Mouse (Mus musculus) liver, embryonic 12.5 days (tissue): ENCODE results near the gene Myd88. TPM values are rescaled to one million over a fixed set of nuclear protein-coding genes. Genes with fewer than 3 reads are reported as not detected.

Source experiments
- ATAC-seq: fragments of 200-750 bp; cut with Nextera tagmentation; 2 replicates; pipeline ENCODE4 v1.8.0; 2017; ENCODE audit warnings: moderate number of reproducible peaks, mild to moderate bottlenecking, moderate library complexity
- H3K27ac ChIP-seq: fragments of 300-500 bp; sonication (generic); 2 replicates; pipeline ENCODE4 v1.5.1; 2016; ENCODE audit warnings: mild to moderate bottlenecking
- H3K27me3 ChIP-seq: fragments of 300-500 bp; sonication (generic); replicated peaks from 2 replicates; pipeline ENCODE4 v1.6.1; 2016; ENCODE audit warnings: mild to moderate bottlenecking, moderate library complexity
- H3K36me3 ChIP-seq: fragments of 300-500 bp; sonication (generic); 2 replicates; pipeline ENCODE4 v1.6.1; 2016; ENCODE audit warnings: mild to moderate bottlenecking, moderate library complexity
- H3K4me1 ChIP-seq: fragments of 300-500 bp; sonication (generic); 2 replicates; pipeline ENCODE4 v1.6.1; 2016
- H3K4me2 ChIP-seq: fragments of 300-500 bp; sonication (generic); 2 replicates; pipeline ENCODE4 v1.6.1; 2016; ENCODE audit warnings: mild to moderate bottlenecking, moderate library complexity
- H3K4me3 ChIP-seq: fragments of 300-500 bp; sonication (generic); 2 replicates; pipeline ENCODE4 v1.5.1; 2016; ENCODE audit warnings: mild to moderate bottlenecking, moderate library complexity
- H3K9ac ChIP-seq: fragments of 300-500 bp; sonication (generic); 2 replicates; pipeline ENCODE4 v1.6.1; 2016; ENCODE audit warnings: mild to moderate bottlenecking, moderate library complexity
- H3K9me3 ChIP-seq: fragments of 300-500 bp; sonication (generic); replicated peaks from 2 replicates; pipeline ENCODE4 v1.6.1; 2016; ENCODE audit warnings: mild to moderate bottlenecking, moderate library complexity
- WGBS: fragments of 180-500 bp; shearing (Covaris S2); methylation state at CpG from one replicate; pipeline ENCODE4 v1.1.7; 2016; ENCODE audit not compliant: insufficient replicate concordance; 5-methylcytosine and 5-hydroxymethylcytosine counted together
- polyA plus RNA-seq: library from polyadenylated mRNA; unstranded; fragments of >200 nt; fragmentation: Nextera tagmentation; extraction: Ambion mirVana; gene quantifications from 2 replicates; pipeline ENCODE4 v1.2.1, GENCODE M21; 2016

Myd88 gene
- polyA plus RNA-seq, 1 experiment from 2014 or later, result 22.2 TPM

- Histone ChIP-seq H3K9ac (no peak overlapping the region), H3K9me3 (no peaks in the 10 kb centered on the region), H3K27ac (no peak overlapping the region), H3K36me3 (no peaks in the 10 kb centered on the region), H3K4me3 (no peak overlapping the region), H3K27me3 (no peaks in the 10 kb centered on the region), H3K4me2 (no peak overlapping the region), H3K4me1 (peaks cover 14% of the 10 kb centered on the region)
- no peak for ATAC-seq
- 78% methylated on average over 5 of the region's 5 CpGs for WGBS
Measured at GRCm38 (mm10) chr9:119361416-119361815, 20.2 kb upstream of the Myd88 start.

GRCm38 (mm10) chr9:119358058-119358429, 16.8 kb upstream of the Myd88 start:
- peak overlapping the region; percentile 80 for H3K9ac ChIP-seq
- peaks cover 14% of the 10 kb centered on the region for H3K4me1 ChIP-seq
- no peaks in the 10 kb centered on the region for H3K9me3 ChIP-seq
- H3K27me3 ChIP-seq, result no peaks in the 10 kb centered on the region
- H3K4me2 ChIP-seq, result peak overlapping the region; percentile 93
- H3K4me3 ChIP-seq, result peak overlapping the region; percentile 70
- ATAC-seq, result no peak
- H3K27ac ChIP-seq, result no peak overlapping the region
- H3K36me3 ChIP-seq, result no peaks in the 10 kb centered on the region
- WGBS, result 44% methylated on average over 9 of the region's 9 CpGs

GRCm38 (mm10) chr9:119357331-119358057, 16.3 kb upstream of the Myd88 start, which contains the start of gene Xylb:
Xylb (plus strand) TSS chr9:119357381.
- H3K36me3 ChIP-seq, result no peaks in the 10 kb centered on the region
- peak within 1 kb of the TSS; percentile 70 for H3K4me3 ChIP-seq
- H3K4me2 ChIP-seq, result peak within 1 kb of the TSS; percentile 93
- WGBS, result 3% methylated on average over 65 of the region's 65 CpGs
- no peaks in the 10 kb centered on the region for H3K27me3 ChIP-seq
- H3K4me1 ChIP-seq, result peaks cover 14% of the 10 kb centered on the region
- H3K9me3 ChIP-seq, result no peaks in the 10 kb centered on the region
- peak; percentile 87 for ATAC-seq
- H3K9ac ChIP-seq, result peak within 1 kb of the TSS; percentile 80
- peak within 1 kb of the TSS; percentile 43; the same call in 1 of the 2 replicates for H3K27ac ChIP-seq

- H3K4me2 ChIP-seq, result no peak overlapping the region
- H3K4me3 ChIP-seq, result no peak overlapping the region
- no peaks in the 10 kb centered on the region for H3K27me3 ChIP-seq
- no peak overlapping the region for H3K9ac ChIP-seq
- no peak for ATAC-seq
- peaks cover 14% of the 10 kb centered on the region for H3K4me1 ChIP-seq
- no peak overlapping the region for H3K27ac ChIP-seq
- WGBS, result 79% methylated on average over 6 of the region's 6 CpGs
- peaks cover 6% of the 10 kb centered on the region for H3K36me3 ChIP-seq
- no peaks in the 10 kb centered on the region for H3K9me3 ChIP-seq
Measured at GRCm38 (mm10) chr9:119355943-119356342, 14.7 kb upstream of the Myd88 start.

GRCm38 (mm10) chr9:119353926-119354325, 12.7 kb upstream of the Myd88 start:
- no peak overlapping the region for H3K27ac ChIP-seq
- H3K4me2 ChIP-seq, result no peak overlapping the region
- H3K9me3 ChIP-seq, result no peaks in the 10 kb centered on the region
- no peak for ATAC-seq
- peaks cover 22% of the 10 kb centered on the region for H3K36me3 ChIP-seq
- no peak overlapping the region for H3K9ac ChIP-seq
- H3K27me3 ChIP-seq, result no peaks in the 10 kb centered on the region
- whole genome bisulfite sequencing, result 66% methylated on average over 6 of the region's 6 CpGs
- no peak overlapping the region for H3K4me3 ChIP-seq
- peaks cover 14% of the 10 kb centered on the region for H3K4me1 ChIP-seq

GRCm38 (mm10) chr9:119352060-119352459, 10.8 kb upstream of the Myd88 start:
- Histone ChIP-seq H3K4me3 (no peak overlapping the region), H3K9me3 (no peaks in the 10 kb centered on the region), H3K4me2 (no peak overlapping the region), H3K4me1 (no peaks in the 10 kb centered on the region; the same call in 1 of the 2 replicates), H3K36me3 (peaks cover 38% of the 10 kb centered on the region), H3K27me3 (no peaks in the 10 kb centered on the region), H3K27ac (no peak overlapping the region), H3K9ac (no peak overlapping the region)
- 21% methylated on average over 4 of the region's 4 CpGs for WGBS
- peak; percentile 79 for ATAC-seq

GRCm38 (mm10) chr9:119350947-119351705, 9.9 kb upstream of the Myd88 start:
- Histone ChIP-seq H3K4me3 (no peak overlapping the region), H3K4me2 (no peak overlapping the region), H3K4me1 (no peaks in the 10 kb centered on the region), H3K9me3 (no peaks in the 10 kb centered on the region), H3K9ac (no peak overlapping the region), H3K27me3 (no peaks in the 10 kb centered on the region), H3K36me3 (peaks cover 48% of the 10 kb centered on the region), H3K27ac (no peak overlapping the region)
- 83% methylated on average over 10 of the region's 10 CpGs for WGBS
- ATAC-seq, result no peak; the same call in 1 of the 2 replicates

GRCm38 (mm10) chr9:119350531-119350930, 9.3 kb upstream of the Myd88 start:
- H3K9me3 ChIP-seq, result no peaks in the 10 kb centered on the region
- H3K36me3 ChIP-seq, result peaks cover 54% of the 10 kb centered on the region
- no peak overlapping the region for H3K4me2 ChIP-seq
- H3K4me3 ChIP-seq, result no peak overlapping the region
- H3K27ac ChIP-seq, result no peak overlapping the region
- WGBS, result 66% methylated on average over 3 of the region's 3 CpGs
- H3K4me1 ChIP-seq, result no peaks in the 10 kb centered on the region
- H3K27me3 ChIP-seq, result no peaks in the 10 kb centered on the region
- no peak for ATAC-seq
- H3K9ac ChIP-seq, result no peak overlapping the region

GRCm38 (mm10) chr9:119346376-119346775, 5.2 kb upstream of the Myd88 start:
- peaks cover 76% of the 10 kb centered on the region for H3K36me3 ChIP-seq
- no peak overlapping the region for H3K4me2 ChIP-seq
- H3K4me1 ChIP-seq, result peaks cover 16% of the 10 kb centered on the region
- WGBS, result 85% methylated on average over 8 of the region's 8 CpGs
- no peak overlapping the region for H3K4me3 ChIP-seq
- no peak overlapping the region for H3K27ac ChIP-seq
- H3K27me3 ChIP-seq, result no peaks in the 10 kb centered on the region
- H3K9me3 ChIP-seq, result no peaks in the 10 kb centered on the region
- H3K9ac ChIP-seq, result no peak overlapping the region
- ATAC-seq, result no peak

GRCm38 (mm10) chr9:119342728-119343127, 1.5 kb upstream of the Myd88 start:
- Histone ChIP-seq H3K9ac (no peak overlapping the region), H3K27me3 (no peaks in the 10 kb centered on the region), H3K27ac (no peak overlapping the region), H3K4me3 (no peak overlapping the region), H3K4me1 (peaks cover 38% of the 10 kb centered on the region), H3K4me2 (peak overlapping the region; percentile 97; the same call in 1 of the 2 replicates), H3K9me3 (no peaks in the 10 kb centered on the region), H3K36me3 (peaks cover 46% of the 10 kb centered on the region)
- ATAC-seq, result no peak
- 76% methylated on average over 7 of the region's 7 CpGs for WGBS

GRCm38 (mm10) chr9:119340212-119340580, 1.0 kb downstream of the Myd88 start:
- WGBS, result 3% methylated on average over 8 of the region's 8 CpGs
- H3K9me3 ChIP-seq, result no peaks in the 10 kb centered on the region
- H3K27ac ChIP-seq, result peak overlapping the region; percentile 92
- peak overlapping the region; percentile 85 for H3K4me3 ChIP-seq
- peak overlapping the region; percentile 97 for H3K4me2 ChIP-seq
- H3K36me3 ChIP-seq, result peaks cover 43% of the 10 kb centered on the region
- H3K4me1 ChIP-seq, result peaks cover 38% of the 10 kb centered on the region
- H3K27me3 ChIP-seq, result no peaks in the 10 kb centered on the region
- H3K9ac ChIP-seq, result peak overlapping the region; percentile 82
- ATAC-seq, result no peak

- WGBS, result under 1% methylated on average over 43 of the region's 43 CpGs
- Histone ChIP-seq H3K27ac (peak within 1 kb of the TSS; percentile 92), H3K4me2 (peak within 1 kb of the TSS; percentile 97), H3K4me3 (peak within 1 kb of the TSS; percentile 85), H3K4me1 (peaks cover 39% of the 10 kb centered on the region), H3K9me3 (no peaks in the 10 kb centered on the region), H3K27me3 (no peaks in the 10 kb centered on the region), H3K9ac (peak within 1 kb of the TSS; percentile 82), H3K36me3 (peaks cover 38% of the 10 kb centered on the region)
- peak; percentile 58 for ATAC-seq
Measured at GRCm38 (mm10) chr9:119339558-119340211, 1.5 kb downstream of the Myd88 start, which contains the start of gene Acaa1a. Acaa1a (plus strand) TSS chr9:119339676.
